Mouse (Mus musculus) spleen, adult 2 months (tissue): ENCODE data around the gene Pdzrn4.

Source experiments
- CTCF ChIP-seq: fragments of 200-500 bp; IDR thresholded peaks from 2 replicates; pipeline ENCODE4 v1.5.1; 2011; ENCODE audit warnings: mild to moderate bottlenecking, inconsistent platforms; ENCODE audit not compliant: insufficient read depth, insufficient read length, insufficient replicate concordance; ENCODE audit errors: extremely low read depth
- POLR2A ChIP-seq: fragments of 200-500 bp; IDR thresholded peaks from 2 replicates; pipeline ENCODE4 v1.6.1; 2011; ENCODE audit warnings: low read depth, low read length, inconsistent platforms

GRCm38 (mm10) chr15:92416141-92416540 lies 19.5 kb downstream of the Pdzrn4 start:
- TF ChIP-seq CTCF (no peak), POLR2A (no peak)
